Mouse (Mus musculus): ENCODE results near the gene Spaar. TPM values are rescaled to one million over a fixed set of nuclear protein-coding genes. Genes with fewer than 3 reads are reported as not detected.

Gene Spaar
- polyA plus RNA-seq, 1 experiment, result 4.6 TPM

DNA sequence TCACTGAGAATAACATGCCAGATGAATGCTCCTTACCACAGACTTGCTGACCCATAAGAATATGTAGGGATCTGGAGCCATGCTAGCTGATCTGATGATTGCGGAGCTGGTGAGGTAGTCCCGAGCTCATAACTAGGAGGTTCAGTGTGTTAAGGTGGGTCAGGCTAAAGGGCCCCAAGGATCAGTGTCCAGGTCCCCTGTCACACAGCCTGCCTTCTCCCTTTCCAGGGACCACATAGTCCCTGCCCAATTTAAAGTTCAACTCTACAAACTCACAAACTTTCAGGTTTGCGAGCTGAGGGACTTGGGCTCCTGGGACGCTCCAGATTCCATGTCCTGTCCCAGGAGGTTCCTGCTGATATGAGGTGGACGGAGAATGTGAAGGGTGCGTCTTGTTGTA lies 29.1 kb upstream of the Spaar start, which contains the start of gene Olfr70:
Olfr70 (minus strand) TSS at position 101 of the 400 bp plus-strand sequence.
- no peaks in the 10 kb centered on the region for H3K27me3 ChIP-seq (ENCODE audit: control insufficient read depth, insufficient read depth, low read length)
- H3K4me3 ChIP-seq (ENCODE audit: control insufficient read depth, low read depth, low read length), result no peak within 1 kb of the TSS
- H3K4me1 ChIP-seq (ENCODE audit: control insufficient read depth, insufficient read depth, low read length), result no peaks in the 10 kb centered on the region
- TF ChIP-seq POLR2A (IDR thresholded peaks at IDR 0.05; ENCODE audit: control insufficient read depth, low read depth, low read length) (no peak), CTCF (IDR thresholded peaks at IDR 0.05; ENCODE audit: control insufficient read depth, insufficient read depth, insufficient replicate concordance, low read depth, low read length) (no peak)
- no peak within 1 kb of the TSS for H3K27ac ChIP-seq (ENCODE audit: control insufficient read depth, insufficient read depth, low read depth, low read length)
- H3K36me3 ChIP-seq (ENCODE audit: control insufficient read depth, insufficient read depth, low read length), result no peaks in the 10 kb centered on the region

- H3K27ac ChIP-seq (ENCODE audit: control insufficient read depth, insufficient read depth, low read depth, low read length), result no peak overlapping the region
- no peaks in the 10 kb centered on the region for H3K4me1 ChIP-seq (ENCODE audit: control insufficient read depth, insufficient read depth, low read length)
- no peaks in the 10 kb centered on the region for H3K27me3 ChIP-seq (ENCODE audit: control insufficient read depth, insufficient read depth, low read length)
- no peak overlapping the region for H3K4me3 ChIP-seq (ENCODE audit: control insufficient read depth, low read depth, low read length)
- TF ChIP-seq POLR2A (IDR thresholded peaks at IDR 0.05; ENCODE audit: control insufficient read depth, low read depth, low read length) (no peak), CTCF (IDR thresholded peaks at IDR 0.05; ENCODE audit: control insufficient read depth, insufficient read depth, insufficient replicate concordance, low read depth, low read length) (peak; percentile 86; the same call in 1 of the 2 replicates)
- no peaks in the 10 kb centered on the region for H3K36me3 ChIP-seq (ENCODE audit: control insufficient read depth, insufficient read depth, low read length)
These were observed 26.4 kb upstream of the Spaar start for GRCm38 (mm10) chr4:43703439-43703838.

DNA sequence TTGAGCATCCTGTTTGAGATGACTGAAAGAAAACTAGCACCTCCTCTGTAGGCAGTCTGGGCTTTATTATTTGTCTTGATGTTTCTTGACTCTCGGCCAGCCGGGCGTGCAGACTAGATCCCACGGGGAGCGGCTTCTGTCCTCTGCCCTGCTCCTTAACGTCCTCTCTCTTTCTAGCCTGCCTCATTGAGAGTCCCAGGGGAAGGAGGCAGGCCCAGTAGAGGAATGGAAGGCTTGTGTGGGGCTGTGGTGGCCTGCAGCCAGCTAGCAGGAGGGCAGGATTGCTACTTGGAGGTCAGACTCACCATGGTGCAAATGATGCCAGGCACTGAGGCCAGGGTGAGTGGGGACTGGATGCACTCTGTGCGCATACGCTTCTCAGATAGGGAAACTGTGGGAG lies 26.0 kb upstream of the Spaar start:
- TF ChIP-seq CTCF (IDR thresholded peaks at IDR 0.05; ENCODE audit: control insufficient read depth, insufficient read depth, insufficient replicate concordance, low read depth, low read length) (no peak), POLR2A (IDR thresholded peaks at IDR 0.05; ENCODE audit: control insufficient read depth, low read depth, low read length) (no peak)
- H3K4me1 ChIP-seq (ENCODE audit: control insufficient read depth, insufficient read depth, low read length), result no peaks in the 10 kb centered on the region
- H3K4me3 ChIP-seq (ENCODE audit: control insufficient read depth, low read depth, low read length), result no peak overlapping the region
- H3K27ac ChIP-seq (ENCODE audit: control insufficient read depth, insufficient read depth, low read depth, low read length), result no peak overlapping the region
- no peaks in the 10 kb centered on the region for H3K27me3 ChIP-seq (ENCODE audit: control insufficient read depth, insufficient read depth, low read length)
- no peaks in the 10 kb centered on the region for H3K36me3 ChIP-seq (ENCODE audit: control insufficient read depth, insufficient read depth, low read length)

DNA sequence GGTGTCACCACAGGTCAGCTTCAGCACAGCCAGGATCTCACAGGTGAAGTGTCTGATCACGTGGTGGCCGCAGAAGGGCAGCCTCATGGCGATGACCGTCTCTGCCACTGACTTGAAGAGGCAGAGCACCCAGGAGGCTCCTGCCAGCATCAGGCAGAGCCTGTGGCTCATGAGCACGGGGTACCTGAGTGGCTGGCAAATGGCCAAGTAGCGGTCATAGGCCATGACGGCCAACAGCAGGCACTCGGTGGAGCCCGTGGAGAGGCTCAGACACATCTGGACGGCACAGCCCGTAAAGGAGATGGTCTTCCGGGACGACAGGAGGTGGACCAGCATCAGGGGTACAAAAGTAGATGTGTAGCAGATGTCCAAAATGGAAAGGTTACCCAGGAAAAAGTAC lies 23.8 kb upstream of the Spaar start:
- H3K27ac ChIP-seq (ENCODE audit: control insufficient read depth, insufficient read depth, low read depth, low read length), result no peak overlapping the region
- H3K27me3 ChIP-seq (ENCODE audit: control insufficient read depth, insufficient read depth, low read length), result no peaks in the 10 kb centered on the region
- no peaks in the 10 kb centered on the region for H3K4me1 ChIP-seq (ENCODE audit: control insufficient read depth, insufficient read depth, low read length)
- H3K36me3 ChIP-seq (ENCODE audit: control insufficient read depth, insufficient read depth, low read length), result no peaks in the 10 kb centered on the region
- no peak overlapping the region for H3K4me3 ChIP-seq (ENCODE audit: control insufficient read depth, low read depth, low read length)
- TF ChIP-seq POLR2A (IDR thresholded peaks at IDR 0.05; ENCODE audit: control insufficient read depth, low read depth, low read length) (no peak), CTCF (IDR thresholded peaks at IDR 0.05; ENCODE audit: control insufficient read depth, insufficient read depth, insufficient replicate concordance, low read depth, low read length) (no peak)

DNA sequence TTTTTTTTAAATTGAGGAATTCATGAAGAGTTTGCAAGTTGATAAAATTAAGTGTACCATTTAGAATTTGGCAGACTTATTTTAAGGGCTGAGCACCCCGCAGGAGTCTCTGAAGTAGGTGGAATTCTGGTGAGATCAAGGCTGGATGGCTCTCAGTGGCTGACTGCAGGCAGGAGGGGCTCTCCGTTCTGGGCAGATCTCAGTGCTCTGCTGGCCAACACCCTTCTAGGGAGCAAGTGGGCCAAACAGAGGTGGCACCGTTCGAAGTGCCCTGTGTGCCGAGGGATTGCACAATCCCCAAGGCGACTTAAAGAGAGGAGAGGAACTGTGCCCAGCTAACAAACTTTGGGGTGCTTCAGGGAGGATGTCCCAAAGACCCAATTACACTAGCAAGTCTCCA lies 20.0 kb upstream of the Spaar start, which contains the start of gene Olfr71:
Olfr71 (minus strand) TSS at position 387 of the 400 bp plus-strand sequence.
- no peak within 1 kb of the TSS for H3K27ac ChIP-seq (ENCODE audit: control insufficient read depth, insufficient read depth, low read depth, low read length)
- TF ChIP-seq POLR2A (IDR thresholded peaks at IDR 0.05; ENCODE audit: control insufficient read depth, low read depth, low read length), result no peak
- no peak for TF ChIP-seq CTCF (IDR thresholded peaks at IDR 0.05; ENCODE audit: control insufficient read depth, insufficient read depth, insufficient replicate concordance, low read depth, low read length)

GRCm38 (mm10) chr4:43711821-43712220 lies 18.0 kb upstream of the Spaar start:
- no peaks in the 10 kb centered on the region for H3K27me3 ChIP-seq (ENCODE audit: control insufficient read depth, insufficient read depth, low read length)
- no peak for TF ChIP-seq POLR2A (IDR thresholded peaks at IDR 0.05; ENCODE audit: control insufficient read depth, low read depth, low read length)
- TF ChIP-seq CTCF (IDR thresholded peaks at IDR 0.05; ENCODE audit: control insufficient read depth, insufficient read depth, insufficient replicate concordance, low read depth, low read length), result peak; percentile 74; the same call in 1 of the 2 replicates
- no peaks in the 10 kb centered on the region for H3K4me1 ChIP-seq (ENCODE audit: control insufficient read depth, insufficient read depth, low read length)
- no peak overlapping the region for H3K27ac ChIP-seq (ENCODE audit: control insufficient read depth, insufficient read depth, low read depth, low read length)
- H3K36me3 ChIP-seq (ENCODE audit: control insufficient read depth, insufficient read depth, low read length), result no peaks in the 10 kb centered on the region
- no peak overlapping the region for H3K4me3 ChIP-seq (ENCODE audit: control insufficient read depth, low read depth, low read length)

More for the DNA sequence above, 20.0 kb upstream of the Spaar start, which contains the start of gene Olfr71:
- Histone ChIP-seq H3K4me1 (ENCODE audit: control insufficient read depth, insufficient read depth, low read length) (no peaks in the 10 kb centered on the region), H3K27me3 (ENCODE audit: control insufficient read depth, insufficient read depth, low read length) (no peaks in the 10 kb centered on the region), H3K36me3 (ENCODE audit: control insufficient read depth, insufficient read depth, low read length) (no peaks in the 10 kb centered on the region), H3K4me3 (ENCODE audit: control insufficient read depth, low read depth, low read length) (no peak within 1 kb of the TSS)

DNA sequence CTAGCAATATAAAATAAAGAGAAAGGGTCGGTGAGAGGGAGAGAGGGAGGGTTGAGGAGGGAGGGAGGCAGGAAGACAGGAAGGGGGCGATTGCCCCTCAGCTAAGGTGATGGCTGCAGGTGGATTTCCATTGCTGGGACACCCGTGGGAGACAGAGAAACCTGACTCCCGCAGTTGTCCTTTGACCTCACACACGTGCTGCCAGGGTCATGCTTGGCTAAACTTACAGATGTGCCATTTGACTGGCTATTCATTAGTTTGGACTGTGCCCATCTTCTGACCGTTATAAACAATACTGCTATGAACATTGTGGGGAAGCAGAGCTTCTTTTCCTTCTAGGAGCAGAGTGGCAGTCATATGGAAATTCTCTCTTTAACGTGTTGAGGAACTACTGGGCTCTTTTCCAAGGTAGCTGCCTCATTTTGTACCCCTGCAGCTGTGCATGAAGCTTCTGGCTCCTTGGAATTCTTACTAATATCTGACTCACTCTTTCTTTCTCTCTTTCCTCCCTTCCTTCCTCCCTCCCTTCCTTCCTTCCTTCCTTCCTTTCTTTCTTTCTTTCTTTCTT lies 16.1 kb upstream of the Spaar start:
- Histone ChIP-seq H3K36me3 (ENCODE audit: control insufficient read depth, insufficient read depth, low read length) (no peaks in the 10 kb centered on the region), H3K4me1 (ENCODE audit: control insufficient read depth, insufficient read depth, low read length) (no peaks in the 10 kb centered on the region), H3K4me3 (ENCODE audit: control insufficient read depth, low read depth, low read length) (no peak overlapping the region), H3K27me3 (ENCODE audit: control insufficient read depth, insufficient read depth, low read length) (no peaks in the 10 kb centered on the region), H3K27ac (ENCODE audit: control insufficient read depth, insufficient read depth, low read depth, low read length) (no peak overlapping the region)
- no peak for TF ChIP-seq POLR2A (IDR thresholded peaks at IDR 0.05; ENCODE audit: control insufficient read depth, low read depth, low read length)
- TF ChIP-seq CTCF (IDR thresholded peaks at IDR 0.05; ENCODE audit: control insufficient read depth, insufficient read depth, insufficient replicate concordance, low read depth, low read length), result no peak
